Mouse (Mus musculus): ENCODE measurements at regions not wholly inside any gene's neighbourhood (a gene's known extent, or its start where the extent isn't known, plus 50 kb on each side); places are given as distances from the start of the nearest gene placed in this dataset.
"Not testable (repeated sequence)": the region's sequence is repeated elsewhere in the genome, so short reads cannot be mapped to it uniquely, and the experiment has no call there.

DNA sequence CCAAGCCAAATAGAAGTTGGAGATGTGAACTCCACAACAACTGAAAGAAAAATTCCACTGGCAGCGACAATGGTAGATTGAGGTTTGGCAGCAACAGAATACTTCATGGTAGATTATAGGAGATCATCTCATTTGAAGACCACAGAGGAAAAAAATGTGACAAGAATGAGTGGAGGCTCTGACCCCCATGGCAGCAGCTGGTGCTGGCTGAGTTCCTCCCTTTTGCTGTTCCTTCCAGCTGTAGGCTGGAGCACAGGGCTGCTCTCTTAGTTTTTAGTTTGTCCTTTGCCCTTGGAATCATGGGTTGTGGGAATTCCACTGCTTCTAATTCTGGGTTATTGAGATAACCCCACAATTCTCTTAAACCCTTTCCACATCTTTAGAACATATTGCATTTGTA lies 248.8 kb downstream of the Pros1 start:
- intact Hi-C loops (cut with DNase I) = no loop called here
- no peak for DNase-seq

DNA sequence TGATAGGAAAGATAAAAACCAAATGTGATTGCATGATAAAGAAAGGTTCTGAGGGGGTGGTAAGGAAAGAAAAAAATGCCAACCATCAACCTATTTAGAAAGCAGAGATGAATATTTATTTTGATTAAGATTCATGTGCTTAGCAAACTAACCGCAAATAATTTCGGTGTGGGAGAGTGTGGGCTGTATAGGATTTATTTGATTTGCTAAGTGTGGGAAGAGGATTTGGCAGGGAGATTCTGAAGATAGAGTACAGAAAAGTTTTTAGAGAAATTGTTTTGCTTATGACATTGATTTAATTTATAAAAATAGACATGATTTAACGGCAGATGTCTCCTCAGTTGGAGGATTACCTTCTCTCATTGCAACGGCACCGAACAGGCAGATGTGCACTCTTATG lies 250.3 kb downstream of the Pros1 start:
- no peak for DNase-seq
- intact Hi-C loops (cut with DNase I) = no loop called here

DNA sequence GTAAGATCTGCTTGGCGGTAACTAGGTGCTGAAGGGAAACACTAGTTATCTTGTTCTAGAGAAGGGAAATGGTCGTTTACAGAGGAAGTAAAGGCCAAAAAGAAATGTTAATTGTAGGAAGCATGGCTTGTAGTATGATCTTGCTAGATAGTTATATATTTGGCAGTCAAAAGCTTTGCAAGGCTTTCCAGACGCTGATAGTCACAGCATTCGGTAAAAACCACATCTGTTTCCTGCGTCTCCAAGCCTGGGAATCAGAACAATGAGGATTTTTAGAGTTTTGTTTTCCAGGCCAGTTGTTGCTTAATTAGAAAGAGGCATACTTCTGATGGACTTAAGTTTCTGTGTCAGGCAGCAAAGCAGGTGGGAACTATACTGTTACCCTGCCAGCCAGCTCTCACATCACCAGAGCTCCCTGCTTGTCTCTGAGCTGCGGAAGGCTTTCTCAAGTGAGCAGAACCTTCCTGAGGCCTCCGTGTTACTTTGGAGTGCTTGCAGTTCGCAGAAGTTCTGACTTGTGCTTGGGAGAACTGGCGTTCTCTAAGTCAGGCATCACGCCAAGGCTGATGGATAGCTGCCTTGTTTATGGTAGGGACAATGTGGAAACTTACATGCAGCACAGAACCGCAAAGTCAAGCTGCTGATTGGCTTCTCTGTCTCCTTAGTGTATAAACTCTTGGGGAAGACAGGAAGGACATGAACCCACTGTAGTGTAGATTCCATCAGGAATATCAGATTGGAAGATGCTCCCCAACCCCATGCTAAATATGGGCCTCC lies 251.0 kb downstream of the Pros1 start:
- intact Hi-C loops (cut with DNase I) = no loop called here
- DNase-seq = peak; percentile 34 to 38

DNA sequence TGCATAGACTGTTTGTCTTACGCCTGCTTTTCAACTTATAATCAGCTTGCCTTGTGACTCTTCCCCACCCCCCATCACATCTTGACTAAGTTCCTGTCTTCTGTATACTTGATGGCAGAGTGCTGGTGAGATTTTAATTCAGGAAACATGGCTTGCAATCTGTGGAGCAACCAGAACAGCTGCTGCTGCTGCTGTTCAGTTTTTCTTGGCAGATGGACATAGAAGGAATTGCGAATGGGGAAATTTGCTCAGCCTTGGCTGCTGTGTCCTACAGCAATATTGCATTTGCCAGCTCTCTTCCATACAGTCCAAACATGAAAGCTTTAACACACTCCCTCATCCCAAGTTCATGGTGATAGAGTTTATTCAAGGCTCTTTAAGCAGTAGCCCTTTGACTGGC lies 262.3 kb downstream of the Pros1 start:
- DNase-seq = no peak
- intact Hi-C loops (cut with DNase I) = no loop called here

DNA sequence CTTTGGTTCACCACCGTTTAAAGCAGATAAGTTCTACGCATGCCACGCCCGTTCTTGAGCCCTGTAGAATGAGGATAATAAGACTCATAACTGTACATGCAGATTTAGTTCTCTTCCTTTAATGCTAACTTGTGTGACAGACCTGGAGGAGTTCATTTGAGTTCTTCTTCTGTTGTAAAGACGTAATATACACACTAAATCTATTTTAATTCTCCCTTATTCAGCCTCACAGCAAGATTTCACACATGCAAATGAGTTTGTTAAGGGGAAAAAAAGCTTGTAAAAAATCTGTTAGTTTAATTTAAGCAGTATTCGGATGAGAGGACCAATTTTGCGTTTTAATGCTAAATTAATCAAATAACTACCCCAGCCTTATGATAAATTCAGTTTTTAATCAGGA lies 264.6 kb downstream of the Pros1 start:
- DNase-seq = no peak
- intact Hi-C loops (cut with DNase I) = no loop called here

DNA sequence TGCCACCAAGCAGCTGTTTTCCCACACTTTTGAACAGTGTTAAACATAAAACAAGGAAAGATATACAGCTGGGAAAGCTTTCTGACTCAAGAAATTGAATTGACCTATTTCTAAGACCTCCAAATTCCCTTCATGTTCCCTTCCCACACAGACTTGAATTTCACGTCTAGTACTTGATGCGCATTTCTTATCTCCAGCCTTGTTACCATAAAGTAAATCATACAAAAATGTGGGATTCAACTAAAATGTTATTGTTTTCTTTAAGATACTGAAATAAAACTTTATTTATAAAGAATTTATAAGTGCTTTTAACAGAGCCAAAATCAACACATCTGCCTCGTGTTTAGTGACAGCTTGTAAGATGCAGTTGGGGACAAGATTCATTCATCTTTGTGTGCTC lies 289.7 kb downstream of the Pros1 start:
- intact Hi-C loops (cut with DNase I) = no loop called here
- no peak for DNase-seq

DNA sequence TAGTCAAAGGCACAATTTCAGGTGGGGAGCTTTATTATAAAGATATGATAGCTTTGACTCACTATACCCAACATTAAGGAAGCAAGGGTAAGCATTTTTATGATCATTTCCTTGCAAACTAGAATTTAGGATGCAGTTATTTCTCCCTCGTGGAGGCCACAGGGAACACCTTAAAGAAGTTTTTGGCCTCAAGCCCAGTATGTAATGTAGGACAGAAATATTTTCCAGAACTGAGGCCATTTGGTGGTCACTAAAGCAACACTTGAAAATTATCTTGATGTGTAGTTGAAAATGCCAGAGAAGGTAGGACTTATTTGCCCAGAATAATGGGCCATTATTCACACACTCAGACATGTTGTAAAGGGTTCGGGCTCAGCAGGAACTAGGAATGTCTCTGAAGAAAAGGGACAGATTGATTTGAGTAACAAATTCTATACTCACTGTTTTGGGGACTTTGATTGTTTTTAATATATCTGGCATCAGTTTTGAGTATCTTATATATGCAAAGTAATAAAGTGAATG lies 301.3 kb downstream of the Pros1 start:
- intact Hi-C loops (cut with DNase I) = no loop called here
- no peak for DNase-seq

DNA sequence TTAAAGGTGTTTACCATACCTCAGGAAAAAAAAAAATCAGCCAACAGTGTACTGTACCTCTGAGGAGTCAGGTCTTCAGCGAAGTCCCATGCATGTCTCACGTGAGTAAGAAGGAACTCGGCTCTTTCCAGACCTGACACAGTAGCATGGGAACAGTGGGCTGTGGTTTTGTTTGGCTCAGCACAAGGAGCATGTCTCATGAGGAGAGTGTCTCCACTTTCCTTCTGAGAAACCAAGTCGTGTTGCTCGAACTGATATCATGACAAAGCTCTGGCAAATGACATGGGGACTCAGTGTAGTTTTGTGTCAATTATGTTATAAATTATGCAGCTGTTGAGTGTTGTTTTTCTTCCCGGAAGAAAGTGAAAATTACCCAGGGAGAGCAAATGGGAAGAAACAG lies 316.0 kb downstream of the Pros1 start:
- peak in 1 of 2 experiments; percentile 1 for DNase-seq
- intact Hi-C loops (cut with DNase I) = no loop called here

DNA sequence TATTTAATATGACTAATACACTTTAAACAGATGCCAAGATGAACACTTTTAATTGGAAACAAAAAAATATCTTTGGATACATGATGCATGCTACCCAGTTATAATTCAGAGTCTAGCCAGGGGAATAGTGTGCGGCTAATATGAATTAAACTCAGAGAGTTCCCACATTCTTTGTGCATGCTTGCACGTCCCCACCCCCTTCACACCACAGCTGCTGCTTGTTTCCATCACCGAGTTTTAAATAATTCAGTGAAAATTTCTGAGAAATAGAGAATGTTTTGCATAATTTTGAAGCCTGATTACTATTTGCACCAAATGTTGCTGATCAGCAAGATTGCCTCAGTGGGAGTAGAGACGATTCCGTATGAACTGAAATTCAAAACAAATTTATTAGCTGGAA lies 325.1 kb downstream of the Pros1 start:
- DNase-seq = no peak
- intact Hi-C loops (cut with DNase I) = no loop called here

DNA sequence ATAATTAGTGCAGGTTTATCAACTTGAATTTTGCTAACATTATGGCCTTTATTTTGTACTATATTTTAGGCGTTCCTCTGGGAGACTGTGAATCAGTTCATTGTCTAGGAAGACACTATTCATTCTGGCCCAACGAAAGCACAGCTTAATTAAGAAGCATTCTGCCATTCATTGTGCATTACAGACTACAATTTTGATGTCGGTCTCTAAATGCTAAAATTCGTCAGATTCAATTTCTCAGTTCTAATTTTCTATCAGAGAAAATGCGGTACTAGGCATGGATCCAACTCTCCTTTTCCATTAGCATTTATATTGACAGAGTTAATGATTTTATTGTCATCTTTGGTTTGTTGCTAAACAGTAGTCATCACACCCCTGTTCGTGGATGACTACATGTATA lies 337.1 kb downstream of the Pros1 start:
- intact Hi-C loops (cut with DNase I) = no loop called here
- no peak for DNase-seq

DNA sequence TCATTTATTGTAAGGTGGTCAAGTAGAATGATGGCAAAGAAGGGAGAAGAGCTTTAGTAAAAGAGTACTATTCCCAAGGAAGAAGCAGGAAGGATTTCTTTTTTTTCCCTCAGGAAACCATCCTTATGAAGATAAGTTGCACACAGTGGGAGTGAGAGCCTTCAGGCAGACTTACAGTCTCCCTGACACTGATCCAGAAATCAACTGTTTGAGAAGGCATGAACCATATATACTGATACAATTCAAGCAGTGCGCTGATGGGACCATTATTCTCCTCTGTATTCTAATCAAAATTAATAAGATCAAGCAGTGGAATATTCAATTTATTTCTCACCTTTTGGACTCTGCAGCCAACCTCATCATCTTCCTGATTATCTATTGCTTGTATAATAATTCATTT lies 337.5 kb downstream of the Pros1 start:
- DNase-seq = no peak
- intact Hi-C loops (cut with DNase I) = no loop called here

DNA sequence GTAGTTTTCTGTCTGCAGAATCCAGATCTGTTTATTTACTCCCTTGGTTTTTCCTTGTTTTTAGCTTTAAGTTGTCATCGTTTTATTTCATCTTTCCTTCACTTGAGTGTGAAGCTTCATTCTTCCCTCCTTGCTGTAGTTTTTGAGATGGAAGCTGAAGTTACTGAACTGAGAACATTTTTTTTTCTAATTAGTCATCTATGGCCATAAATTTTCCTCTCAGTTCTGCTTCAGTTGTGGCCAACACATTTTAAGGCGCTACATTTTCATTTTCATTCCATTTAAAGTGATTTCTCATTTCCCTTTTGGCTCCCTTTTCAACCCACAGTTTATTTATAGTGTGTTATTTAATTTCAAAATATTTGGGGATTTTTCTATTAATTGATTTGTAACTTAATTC lies 340.5 kb downstream of the Pros1 start:
- DNase-seq = no peak
- intact Hi-C loops (cut with DNase I) = no loop called here

DNA sequence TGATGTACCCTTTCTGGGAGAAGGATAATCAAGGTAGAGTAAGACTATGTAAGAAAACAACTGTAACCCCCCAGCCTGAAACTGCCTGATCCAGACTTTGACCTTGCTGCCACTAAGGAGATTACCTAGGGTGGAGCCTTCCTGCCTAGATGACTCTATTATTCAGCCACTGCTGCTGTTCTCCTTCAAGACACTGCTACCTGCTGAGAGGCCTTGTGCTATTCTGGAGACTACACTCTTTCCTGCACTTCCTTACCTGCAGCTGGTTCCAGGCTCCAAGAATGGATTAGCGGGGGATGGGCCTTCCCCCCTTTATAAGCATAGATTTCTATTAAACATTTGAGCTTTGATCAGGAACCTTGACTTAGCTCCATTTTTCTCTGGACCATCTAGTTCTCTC lies 359.4 kb downstream of the Pros1 start:
- intact Hi-C loops (cut with DNase I); DNase-seq: not testable (repeated sequence)

DNA sequence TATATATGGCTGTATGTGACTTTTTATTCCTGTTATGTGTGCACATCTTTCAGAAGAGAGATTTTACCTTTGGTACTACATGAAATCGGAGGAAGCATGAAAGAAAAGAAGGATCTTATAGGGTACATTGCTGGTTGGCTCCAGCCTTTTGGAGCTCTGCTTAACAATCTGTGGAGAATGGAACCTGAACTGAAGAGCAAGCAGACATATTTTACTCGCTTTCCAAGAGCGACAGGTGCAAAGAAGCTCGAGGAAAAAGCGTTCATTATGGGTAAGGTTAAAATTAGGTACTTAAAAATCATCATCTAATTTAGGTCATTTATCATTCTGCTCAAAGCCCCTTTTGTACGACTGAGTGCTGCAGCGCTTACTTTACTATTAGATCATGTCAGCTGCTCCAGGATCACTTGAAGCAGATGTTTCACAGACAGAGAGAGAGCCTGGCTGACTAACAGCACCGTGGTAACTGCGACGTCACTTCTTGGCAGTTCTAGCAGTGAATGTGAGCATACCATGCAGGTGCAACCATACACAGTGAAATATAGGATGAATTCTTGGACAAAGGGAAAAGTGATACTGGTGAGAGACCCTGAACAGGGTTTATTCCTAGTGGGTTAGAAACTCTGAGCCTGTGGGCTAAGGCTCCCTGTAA lies 366.2 kb downstream of the Pros1 start:
- DNase-seq = no peak
- intact Hi-C loops (cut with DNase I) = no loop called here

DNA sequence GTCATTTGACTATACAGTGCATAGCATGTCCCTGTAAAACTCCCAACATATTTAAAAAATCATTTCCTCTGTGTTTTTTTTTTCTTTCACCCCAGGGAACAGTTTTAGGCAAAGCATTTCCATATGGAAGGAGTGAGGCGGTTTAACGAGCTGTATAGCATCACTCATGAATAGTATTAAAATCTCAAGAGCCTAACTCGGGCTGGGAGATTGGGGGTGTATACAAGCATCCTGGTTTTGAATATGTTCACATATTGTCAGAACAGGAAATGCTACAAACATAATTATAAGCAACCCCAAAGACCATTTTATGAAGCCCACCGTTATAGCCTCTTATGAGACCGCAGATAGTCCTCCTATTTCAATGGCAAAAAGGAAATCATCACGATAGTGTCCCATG lies 370.5 kb downstream of the Pros1 start:
- intact Hi-C loops (cut with DNase I) = no loop called here
- DNase-seq = no peak

DNA sequence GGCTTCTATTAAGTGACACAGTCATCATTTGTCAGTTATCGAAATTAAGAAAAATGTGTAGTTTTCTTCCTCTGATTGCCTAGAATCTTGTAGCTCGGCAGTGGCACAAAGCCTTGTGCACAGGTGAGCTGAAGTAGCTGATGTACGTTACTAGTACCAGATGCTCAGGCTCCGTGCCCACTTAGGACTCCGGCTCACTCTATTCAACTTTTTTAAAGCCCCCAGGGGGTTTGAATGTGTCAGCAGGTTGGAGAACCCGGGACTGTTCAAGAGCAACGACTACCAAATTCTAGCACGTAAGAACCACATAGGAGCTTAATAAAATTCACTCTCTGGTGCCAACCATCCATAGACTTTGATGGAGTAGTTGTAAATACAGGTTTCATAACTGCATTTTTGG lies 371.0 kb downstream of the Pros1 start:
- intact Hi-C loops (cut with DNase I) = no loop called here

DNA sequence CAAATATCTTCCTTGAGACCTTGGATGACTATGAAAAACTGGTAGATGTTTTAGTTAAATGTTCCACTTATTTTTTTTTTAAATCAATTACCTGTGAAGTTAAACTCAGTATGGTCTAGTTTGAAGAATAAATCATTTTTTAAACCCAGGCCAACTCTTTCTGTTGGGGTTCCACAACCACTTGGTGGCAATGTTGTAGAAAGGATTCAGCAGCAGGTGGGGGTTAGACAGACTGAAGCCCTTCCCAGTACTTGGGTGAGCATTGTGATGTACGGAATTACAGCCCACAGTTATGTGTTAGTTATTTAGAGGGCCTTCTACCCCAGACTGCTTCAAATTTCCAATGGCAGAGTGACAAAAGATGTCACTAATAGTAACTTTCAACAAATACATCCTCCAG lies 375.0 kb downstream of the Pros1 start:
- DNase-seq = no peak
- intact Hi-C loops (cut with DNase I) = no loop called here

More for the DNA sequence above, 371.0 kb downstream of the Pros1 start:
- DNase-seq = no peak

DNA sequence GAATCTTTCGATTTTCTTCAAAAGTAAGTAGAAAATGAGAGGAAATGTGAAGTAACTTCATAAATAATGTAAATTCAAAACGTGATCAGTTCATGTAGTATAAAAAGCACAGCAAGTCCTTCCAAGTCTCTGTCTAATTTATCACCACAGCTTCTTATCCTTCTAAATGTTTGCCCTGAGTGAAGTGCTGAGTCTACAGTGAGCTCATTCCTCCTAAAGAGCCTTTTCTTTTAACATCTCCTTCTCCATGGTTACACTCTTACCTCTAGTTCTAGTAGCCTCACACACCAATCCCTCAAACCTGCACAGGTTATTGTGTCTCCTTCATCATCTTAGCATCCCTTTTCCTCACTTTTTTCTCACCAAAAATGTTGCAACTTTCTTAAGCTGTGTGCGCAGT lies 375.5 kb downstream of the Pros1 start:
- intact Hi-C loops (cut with DNase I) = no loop called here
- no peak for DNase-seq

DNA sequence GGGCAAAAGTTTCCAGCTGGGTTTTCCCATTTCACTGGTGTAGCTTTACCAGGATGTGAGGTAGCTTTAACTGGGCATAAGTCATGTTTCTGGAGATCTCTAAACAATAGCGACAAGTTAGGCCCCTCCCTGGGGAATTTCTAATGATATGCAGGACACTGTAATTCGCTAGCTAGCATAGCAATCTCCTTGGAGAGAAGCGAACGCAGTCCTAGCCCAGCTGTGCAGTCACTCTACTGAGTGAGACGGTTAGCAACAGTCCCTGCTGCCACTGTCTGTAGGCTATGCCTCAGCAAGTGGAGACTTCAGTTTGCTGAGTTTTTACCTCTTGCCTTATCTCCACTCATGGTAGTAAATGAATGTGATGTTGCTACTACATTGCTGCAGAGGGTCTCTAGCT lies 416.1 kb downstream of the Pros1 start:
- intact Hi-C loops (cut with DNase I) = no loop called here

DNA sequence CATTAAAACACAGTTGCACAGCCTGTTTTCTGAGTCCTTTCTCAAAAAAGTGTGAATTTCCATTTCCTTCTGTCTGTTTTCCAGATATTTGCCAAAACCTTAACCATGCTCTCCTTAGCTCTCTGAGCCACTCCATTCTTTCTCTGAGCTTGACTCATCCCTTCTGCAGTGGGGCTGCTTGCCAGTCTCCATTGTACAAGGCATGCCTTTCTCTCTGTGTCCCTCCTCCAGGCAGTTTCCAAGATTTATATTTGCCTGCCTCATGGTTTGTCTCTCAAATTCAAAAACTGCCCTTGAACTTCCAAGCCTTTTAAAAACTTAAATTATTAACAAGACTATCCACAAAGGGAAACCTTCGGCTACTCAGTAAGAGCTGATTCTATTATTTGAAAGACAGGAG lies 423.4 kb downstream of the Pros1 start:
- no peak for DNase-seq
- intact Hi-C loops (cut with DNase I) = no loop called here

More for the DNA sequence above, 416.1 kb downstream of the Pros1 start:
- no peak for DNase-seq

DNA sequence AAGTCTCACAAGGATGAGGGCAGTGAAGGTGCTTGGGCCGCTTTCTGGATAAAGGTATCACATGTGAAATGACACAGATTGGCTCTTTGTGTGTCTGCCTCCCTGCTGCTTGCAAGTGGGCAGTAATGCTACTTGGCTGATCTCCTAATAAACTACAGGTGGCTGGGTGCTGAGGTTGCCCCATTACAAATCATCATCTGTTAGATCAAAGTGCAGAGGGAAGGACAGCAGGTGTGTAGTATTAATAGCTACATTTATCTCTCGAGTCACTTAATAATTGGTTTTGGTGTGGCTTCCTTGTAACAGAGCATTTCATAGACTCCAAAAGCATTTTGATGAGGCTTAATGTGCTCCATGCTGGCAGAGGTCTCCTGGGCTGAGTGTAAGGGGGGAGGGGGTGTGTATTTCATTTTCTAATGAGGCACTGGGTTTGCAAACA lies 424.2 kb downstream of the Pros1 start:
- no peak for DNase-seq
- intact Hi-C loops (cut with DNase I) = no loop called here

DNA sequence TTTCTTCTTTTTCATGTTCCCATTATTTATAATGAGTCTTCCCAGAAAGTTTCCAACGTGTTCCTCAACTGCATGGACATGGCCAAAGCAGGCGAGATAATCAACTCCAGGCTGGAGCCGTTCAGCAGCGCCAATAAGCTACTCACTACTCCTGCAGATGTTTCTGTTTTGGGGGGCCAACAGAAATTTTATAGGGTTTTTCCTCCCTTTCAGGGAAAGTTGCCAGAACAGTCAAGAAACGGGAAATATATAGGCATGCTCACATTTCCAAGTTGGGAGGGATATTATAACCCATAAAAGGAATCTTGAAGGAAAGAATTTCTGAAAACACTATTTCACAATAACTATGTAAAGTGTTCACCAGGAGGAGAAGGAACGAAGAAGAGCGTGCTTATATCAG lies 433.5 kb downstream of the Pros1 start:
- DNase-seq = no peak
- intact Hi-C loops (cut with DNase I) = no loop called here
